Mouse (Mus musculus): ENCODE data around the gene Prpsap2.

The Prpsap2 gene

GRCm38 (mm10) chr11:61714346-61715117, 47.4 kb downstream of the Prpsap2 start:
- DNase-seq, result peak; percentile 76 to 86

GRCm38 (mm10) chr11:61713157-61713855, 48.6 kb downstream of the Prpsap2 start:
- no peak for DNase-seq

- peak in 1 of 2 experiments; percentile 71 for DNase-seq
Observed at GRCm38 (mm10) chr11:61708928-61709327, 53.0 kb downstream of the Prpsap2 start.

DNA sequence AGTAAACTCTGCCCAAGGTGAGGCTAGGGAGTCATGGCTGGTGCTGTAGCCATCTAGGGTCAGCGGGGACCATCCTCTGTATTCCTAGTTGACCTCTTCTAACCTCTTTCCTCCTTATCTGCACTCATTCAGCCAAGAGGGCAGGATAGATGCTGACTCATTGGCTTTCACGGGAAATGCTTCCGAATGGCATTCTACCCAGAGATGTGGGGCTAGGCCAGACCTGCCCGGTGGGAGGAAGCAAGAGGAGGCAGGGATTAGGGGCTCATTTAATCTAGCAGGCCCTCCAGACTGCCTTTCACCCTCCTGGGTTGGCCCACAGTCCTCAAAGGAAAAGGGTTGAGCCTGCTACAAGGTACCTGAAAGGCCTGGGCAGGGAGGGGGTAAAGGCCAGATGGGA, 55.7 kb downstream of the Prpsap2 start:
- DNase-seq, result no peak

DNA sequence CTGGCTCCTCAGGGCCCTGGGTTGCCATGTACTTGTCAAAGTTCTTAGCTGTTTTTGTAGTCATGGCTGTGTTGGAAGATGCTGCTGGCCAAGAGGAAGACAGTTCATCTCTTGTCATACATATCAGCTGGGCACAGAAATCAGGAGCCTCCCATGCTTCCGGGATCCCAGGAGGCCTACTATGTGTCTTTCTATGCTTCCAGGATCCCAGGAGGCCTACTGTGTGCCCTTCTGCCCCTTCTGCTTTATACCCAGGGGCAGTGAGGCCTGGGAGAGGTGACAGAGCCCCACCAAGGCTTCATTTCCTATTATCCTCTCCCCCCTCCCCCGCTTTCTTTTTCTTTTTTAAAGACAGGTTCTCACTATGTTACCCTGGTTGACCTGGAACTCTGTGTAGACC, 56.3 kb downstream of the Prpsap2 start:
- no peak for DNase-seq

DNA sequence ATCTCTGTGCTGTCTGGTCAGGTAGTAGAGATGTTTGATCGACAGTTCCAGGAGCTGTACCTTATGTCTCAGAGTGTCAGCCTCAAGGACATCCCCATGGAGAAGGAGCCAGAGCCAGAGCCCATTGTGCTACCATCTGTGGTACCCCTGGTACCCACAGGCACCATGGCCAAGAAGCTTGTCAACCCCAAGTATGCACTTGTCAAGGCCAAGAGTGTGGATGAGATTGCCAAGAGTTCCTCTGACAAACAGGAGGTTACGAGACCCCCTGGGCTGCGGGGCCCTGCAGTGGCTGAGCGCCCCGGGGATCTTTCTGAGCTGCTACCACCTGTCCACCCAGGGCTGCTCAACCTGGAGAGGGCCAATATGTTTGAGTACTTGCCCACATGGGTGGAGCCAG, 59.4 kb downstream of the Prpsap2 start:
- no peak for DNase-seq

- DNase-seq, result peak; percentile 71 to 91
Observed at GRCm38 (mm10) chr11:61701696-61702095, 60.2 kb downstream of the Prpsap2 start.

DNA sequence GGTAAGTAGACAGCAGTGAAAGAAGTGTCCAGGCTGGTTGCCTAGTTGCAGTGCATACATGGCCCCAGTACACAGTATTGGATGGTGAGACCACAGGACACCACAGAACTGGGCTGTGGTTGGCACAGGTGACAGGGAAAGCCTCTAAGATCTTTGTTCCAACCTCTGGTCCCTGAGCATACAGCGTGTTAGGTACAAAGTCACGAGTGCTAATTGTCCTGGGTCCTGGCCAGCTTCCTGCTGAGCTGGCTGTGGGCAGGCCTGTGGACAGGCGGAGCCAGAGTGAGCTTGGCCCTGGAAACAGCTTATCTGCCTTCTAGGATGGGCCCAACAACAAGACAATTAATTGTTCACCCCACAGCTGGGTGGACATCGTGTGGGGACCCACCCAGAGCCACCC, 62.0 kb downstream of the Prpsap2 start:
- peak; percentile 89 to 94 for DNase-seq

GRCm38 (mm10) chr11:61699460-61699859, 62.4 kb downstream of the Prpsap2 start:
- no peak for DNase-seq

GRCm38 (mm10) chr11:61698852-61699251, 63.0 kb downstream of the Prpsap2 start:
- no peak for DNase-seq

- no peak for DNase-seq
Observed at GRCm38 (mm10) chr11:61692996-61693395, 68.9 kb downstream of the Prpsap2 start.

- no peak for DNase-seq
Observed at GRCm38 (mm10) chr11:61687595-61687994, 74.3 kb downstream of the Prpsap2 start.

GRCm38 (mm10) chr11:61686906-61687453, 74.9 kb downstream of the Prpsap2 start:
- no peak for DNase-seq

DNA sequence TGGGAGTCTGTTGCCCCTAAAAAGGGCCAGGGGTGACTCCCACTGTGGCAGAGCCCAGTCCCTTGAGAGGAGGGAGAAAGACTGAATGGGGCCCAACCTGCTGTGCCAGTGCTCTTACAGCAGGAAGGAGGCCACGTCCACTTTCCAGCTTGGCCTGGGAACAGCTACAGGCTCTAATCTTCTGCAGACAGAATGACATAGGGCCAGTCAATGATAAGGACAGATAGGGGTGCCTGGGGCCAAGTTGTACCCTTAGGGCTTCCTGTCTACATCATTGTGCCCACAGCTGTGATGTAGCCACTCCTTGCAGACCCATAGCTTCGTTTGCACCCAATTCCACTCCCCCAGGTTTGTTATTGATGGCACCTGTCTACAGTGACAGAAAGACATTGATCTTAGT, 75.7 kb downstream of the Prpsap2 start:
- no peak for DNase-seq

- DNase-seq, result no peak
Observed at GRCm38 (mm10) chr11:61685119-61685725, 76.7 kb downstream of the Prpsap2 start.

- peak; percentile 85 to 90 for DNase-seq
Observed at GRCm38 (mm10) chr11:61683907-61684731, 77.8 kb downstream of the Prpsap2 start, which contains the start of gene Fam83g. Fam83g (plus strand) TSS chr11:61684091.
